Mouse (Mus musculus): ENCODE measurements around the gene Rhcg. TPM values are rescaled to one million over a fixed set of nuclear protein-coding genes. Genes with fewer than 3 reads are reported as not detected.

Gene Rhcg
- polyA plus RNA-seq, 1 experiment = not detected

GRCm38 (mm10) chr7:79600122-79600521, 17.3 kb downstream of the Rhcg start:
- Histone ChIP-seq H3K4me3 (ENCODE audit: insufficient read depth, poor library complexity, severe bottlenecking) (no peak overlapping the region), H3K36me3 (ENCODE audit: control insufficient read depth, insufficient read depth) (no peaks in the 10 kb centered on the region), H3ac (ENCODE audit: control insufficient read depth, insufficient read length, low read depth) (no peak overlapping the region), H3K27me3 (ENCODE audit: control insufficient read depth, insufficient read depth, insufficient read length) (peaks cover 85% of the 10 kb centered on the region), H3K79me3 (ENCODE audit: low read depth) (no peaks in the 10 kb centered on the region), H3K79me2 (ENCODE audit: control insufficient read depth, insufficient read depth) (no peaks in the 10 kb centered on the region)
- TF ChIP-seq FOSL1 (IDR thresholded peaks at IDR 0.05; ENCODE audit: insufficient read depth, low read length, poor library complexity, severe bottlenecking) = no peak
- TF ChIP-seq MYOD1 (IDR thresholded peaks at IDR 0.05; ENCODE audit: control insufficient read depth, insufficient read length, low read depth) = no peak
- no peak for TF ChIP-seq USF1 (IDR thresholded peaks at IDR 0.05; ENCODE audit: low read depth)
- no peak for TF ChIP-seq MAX (IDR thresholded peaks at IDR 0.05)
- TF ChIP-seq CTCF (IDR thresholded peaks at IDR 0.05; ENCODE audit: control insufficient read depth, insufficient read depth, insufficient read length) = no peak
- no peak for TF ChIP-seq CEBPB (IDR thresholded peaks at IDR 0.05; ENCODE audit: low read depth)
- TF ChIP-seq MYOG (IDR thresholded peaks at IDR 0.05; ENCODE audit: control insufficient read depth, extremely low read depth, insufficient read length) = no peak

GRCm38 (mm10) chr7:79594854-79595253, 22.6 kb downstream of the Rhcg start:
- Histone ChIP-seq H3ac (ENCODE audit: control insufficient read depth, insufficient read length, low read depth) (no peak overlapping the region), H3K4me3 (ENCODE audit: insufficient read depth, poor library complexity, severe bottlenecking) (no peak overlapping the region), H3K27me3 (ENCODE audit: control insufficient read depth, insufficient read depth, insufficient read length) (peaks cover 78% of the 10 kb centered on the region), H3K79me2 (ENCODE audit: control insufficient read depth, insufficient read depth) (no peaks in the 10 kb centered on the region), H3K36me3 (ENCODE audit: control insufficient read depth, insufficient read depth) (no peaks in the 10 kb centered on the region), H3K79me3 (ENCODE audit: low read depth) (no peaks in the 10 kb centered on the region)
- TF ChIP-seq FOSL1 (IDR thresholded peaks at IDR 0.05; ENCODE audit: insufficient read depth, low read length, poor library complexity, severe bottlenecking) (no peak), CTCF (IDR thresholded peaks at IDR 0.05; ENCODE audit: control insufficient read depth, insufficient read depth, insufficient read length) (peak; percentile 84)

GRCm38 (mm10) chr7:79591812-79592731, 25.4 kb downstream of the Rhcg start:
- H3K79me2 ChIP-seq (ENCODE audit: control insufficient read depth, insufficient read depth) = no peaks in the 10 kb centered on the region

GRCm38 (mm10) chr7:79590560-79591110, 26.8 kb downstream of the Rhcg start:
- no peak overlapping the region for H3K4me3 ChIP-seq (ENCODE audit: insufficient read depth, poor library complexity, severe bottlenecking)
- TF ChIP-seq CEBPB (IDR thresholded peaks at IDR 0.05; ENCODE audit: low read depth) = no peak
- H3K27me3 ChIP-seq (ENCODE audit: control insufficient read depth, insufficient read depth, insufficient read length) = peaks cover 69% of the 10 kb centered on the region
- H3ac ChIP-seq (ENCODE audit: control insufficient read depth, insufficient read length, low read depth) = no peak overlapping the region
- H3K79me3 ChIP-seq (ENCODE audit: low read depth) = no peaks in the 10 kb centered on the region
- no peaks in the 10 kb centered on the region for H3K36me3 ChIP-seq (ENCODE audit: control insufficient read depth, insufficient read depth)
- no peaks in the 10 kb centered on the region for H3K79me2 ChIP-seq (ENCODE audit: control insufficient read depth, insufficient read depth)

More at GRCm38 (mm10) chr7:79591812-79592731, 25.4 kb downstream of the Rhcg start:
- Histone ChIP-seq H3K79me3 (ENCODE audit: low read depth) (no peaks in the 10 kb centered on the region), H3ac (ENCODE audit: control insufficient read depth, insufficient read length, low read depth) (no peak overlapping the region), H3K4me3 (ENCODE audit: insufficient read depth, poor library complexity, severe bottlenecking) (no peak overlapping the region), H3K27me3 (ENCODE audit: control insufficient read depth, insufficient read depth, insufficient read length) (peaks cover 73% of the 10 kb centered on the region), H3K36me3 (ENCODE audit: control insufficient read depth, insufficient read depth) (no peaks in the 10 kb centered on the region)
- TF ChIP-seq MYOD1 (IDR thresholded peaks at IDR 0.05; ENCODE audit: control insufficient read depth, insufficient read length, low read depth) = no peak
- no peak for TF ChIP-seq MAX (IDR thresholded peaks at IDR 0.05)
- no peak for TF ChIP-seq CEBPB (IDR thresholded peaks at IDR 0.05; ENCODE audit: low read depth)
- TF ChIP-seq CTCF (IDR thresholded peaks at IDR 0.05; ENCODE audit: control insufficient read depth, insufficient read depth, insufficient read length) = no peak
- TF ChIP-seq USF1 (IDR thresholded peaks at IDR 0.05; ENCODE audit: low read depth) = no peak
- TF ChIP-seq MYOG (IDR thresholded peaks at IDR 0.05; ENCODE audit: control insufficient read depth, extremely low read depth, insufficient read length) = no peak
- no peak for TF ChIP-seq FOSL1 (IDR thresholded peaks at IDR 0.05; ENCODE audit: insufficient read depth, low read length, poor library complexity, severe bottlenecking)

- H3K36me3 ChIP-seq (ENCODE audit: control insufficient read depth, insufficient read depth) = no peaks in the 10 kb centered on the region
- no peaks in the 10 kb centered on the region for H3K79me3 ChIP-seq (ENCODE audit: low read depth)
- no peak overlapping the region for H3K4me3 ChIP-seq (ENCODE audit: insufficient read depth, poor library complexity, severe bottlenecking)
- no peaks in the 10 kb centered on the region for H3K79me2 ChIP-seq (ENCODE audit: control insufficient read depth, insufficient read depth)
- peaks cover 69% of the 10 kb centered on the region for H3K27me3 ChIP-seq (ENCODE audit: control insufficient read depth, insufficient read depth, insufficient read length)
- TF ChIP-seq MYOD1 (IDR thresholded peaks at IDR 0.05; ENCODE audit: control insufficient read depth, insufficient read length, low read depth) = no peak
- TF ChIP-seq CEBPB (IDR thresholded peaks at IDR 0.05; ENCODE audit: low read depth) = no peak
- no peak for TF ChIP-seq MYOG (IDR thresholded peaks at IDR 0.05; ENCODE audit: control insufficient read depth, extremely low read depth, insufficient read length)
- TF ChIP-seq FOSL1 (IDR thresholded peaks at IDR 0.05; ENCODE audit: insufficient read depth, low read length, poor library complexity, severe bottlenecking) = no peak
- no peak for TF ChIP-seq USF1 (IDR thresholded peaks at IDR 0.05; ENCODE audit: low read depth)
- TF ChIP-seq CTCF (IDR thresholded peaks at IDR 0.05; ENCODE audit: control insufficient read depth, insufficient read depth, insufficient read length) = no peak
- no peak for TF ChIP-seq MAX (IDR thresholded peaks at IDR 0.05)
- no peak overlapping the region for H3ac ChIP-seq (ENCODE audit: control insufficient read depth, insufficient read length, low read depth)
Observed at GRCm38 (mm10) chr7:79589763-79590559, 27.5 kb downstream of the Rhcg start.

All from C2C12 (cell line).